Mouse (Mus musculus): ENCODE data around the gene Bpifc. TPM values are rescaled to one million over a fixed set of nuclear protein-coding genes. Genes with fewer than 3 reads are reported as not detected.

Gene Bpifc
- polyA plus RNA-seq, 1 experiment from 2014 or later = not detected

Other genes starting within 250 kb of the Bpifc start
- gene Pwp1, start 182.4 kb downstream of the Bpifc start, polyA plus RNA-seq (2015; fragmentation: Nextera tagmentation; extraction: Ambion mirVana) = 91.1 and 91.9 TPM in 2 replicates
- gene Prdm4, start 94.8 kb downstream of the Bpifc start, polyA plus RNA-seq (2015; fragmentation: Nextera tagmentation; extraction: Ambion mirVana) = 20.8 and 24.0 TPM in 2 replicates
- gene Ascl4, start 84.2 kb downstream of the Bpifc start, polyA plus RNA-seq (2015; fragmentation: Nextera tagmentation; extraction: Ambion mirVana) = 0.27 and 0.43 TPM in 2 replicates
- gene Rtcb, start 54.1 kb downstream of the Bpifc start, polyA plus RNA-seq (2015; fragmentation: Nextera tagmentation; extraction: Ambion mirVana) = 201 and 202 TPM in 2 replicates
- gene Fbxo7, start 10.1 kb upstream of the Bpifc start, polyA plus RNA-seq (2015; fragmentation: Nextera tagmentation; extraction: Ambion mirVana) = 14.9 and 16.2 TPM in 2 replicates